Mouse (Mus musculus) G1E (cell line): ENCODE measurements around the gene Irgm1. TPM values are rescaled to one million over a fixed set of nuclear protein-coding genes. Genes with fewer than 3 reads are reported as not detected.

Source experiments
- ATAC-seq: 2 replicates; pipeline ENCODE4 v1.8.0; 2016; ENCODE audit warnings: mild to moderate bottlenecking; ENCODE audit not compliant: insufficient number of reproducible peaks, poor library complexity, low FRiP score, severe bottlenecking; ENCODE audit errors: extremely low read depth
- DNase-seq: peaks from one replicate; pipeline ENCODE4 v3.0.0; 2012; ENCODE audit warnings: low spot score
- H3K27me3 ChIP-seq: 2 replicates; pipeline ENCODE4 v1.6.1; 2012; ENCODE audit warnings: mild to moderate bottlenecking, low read length, inconsistent platforms; ENCODE audit not compliant: insufficient read depth
- H3K36me3 ChIP-seq: replicated peaks from 2 replicates; pipeline ENCODE3; 2012; ENCODE audit warnings: mild to moderate bottlenecking, inconsistent platforms
- H3K4me1 ChIP-seq: 2 replicates; pipeline ENCODE4 v1.6.1; 2012; ENCODE audit warnings: low read depth, low read length, inconsistent platforms, mixed read lengths; ENCODE audit not compliant: insufficient read depth
- H3K4me3 ChIP-seq: 2 replicates; pipeline ENCODE4 v1.5.1; 2012; ENCODE audit warnings: low read depth, mild to moderate bottlenecking, inconsistent platforms, low read length, moderate library complexity, mixed read lengths
- H3K9me3 ChIP-seq: replicated peaks from 2 replicates; pipeline ENCODE4 v1.6.1; 2012; ENCODE audit warnings: inconsistent platforms
- CTCF ChIP-seq: IDR thresholded peaks from 2 replicates; pipeline ENCODE4 v1.5.1; 2012; ENCODE audit warnings: low read depth, low read length, inconsistent platforms, mixed read lengths
- GATA1 ChIP-seq: IDR thresholded peaks from 2 replicates; pipeline ENCODE4 v1.6.1; 2012; ENCODE audit warnings: borderline replicate concordance, low read length, inconsistent platforms, mixed read lengths
- GATA2 ChIP-seq: IDR thresholded peaks from 2 replicates; pipeline ENCODE4 v1.6.1; 2012; ENCODE audit warnings: low read depth, low read length, inconsistent platforms, borderline replicate concordance
- POLR2AphosphoS5 ChIP-seq: IDR thresholded peaks from 2 replicates; pipeline ENCODE4 v1.6.1; 2012; ENCODE audit warnings: low read depth, low read length, inconsistent platforms; ENCODE audit not compliant: insufficient replicate concordance
- TAL1 ChIP-seq: conservative IDR thresholded peaks from 2 replicates; pipeline ENCODE4 v1.6.1; 2012; ENCODE audit warnings: low read depth, low read length, inconsistent platforms, mixed read lengths
- polyA plus RNA-seq: library from polyadenylated mRNA; stranded (reverse); fragments of >175 nt; gene quantifications from 2 replicates; pipeline ENCODE4 v1.2.3, GENCODE M21; 2012
- total RNA-seq, 2 experiments: library from RNA; stranded (forward) in 1 of 2; stranded (reverse) in 1 of 2; fragments of 200-1000 nt in 1 of 2; fragments of >200 nt in 1 of 2; fragmentation: Nextera tagmentation in 1 of 2; gene quantifications; 2 replicates each; pipeline ENCODE4 v1.2.3; 2014 to 2017

The Irgm1 gene
- total and polyA plus RNA-seq, 3 experiments = 2.9 to 75.4 (median 39.3) TPM

GRCm38 (mm10) chr11:48840805-48841204, 30.7 kb downstream of the Irgm1 start:
- H3K4me3 ChIP-seq = no peak overlapping the region
- no peak for DNase-seq
- H3K9me3 ChIP-seq = no peaks in the 10 kb centered on the region
- TF ChIP-seq POLR2AphosphoS5 = no peak
- peaks cover 6% of the 10 kb centered on the region for H3K27me3 ChIP-seq
- peaks cover 42% of the 10 kb centered on the region for H3K4me1 ChIP-seq
- ATAC-seq = no peak
- H3K36me3 ChIP-seq = no peaks in the 10 kb centered on the region

- no peak for ATAC-seq
- Histone ChIP-seq H3K36me3 (no peaks in the 10 kb centered on the region), H3K4me1 (peaks cover 46% of the 10 kb centered on the region), H3K9me3 (no peaks in the 10 kb centered on the region), H3K4me3 (no peak overlapping the region; the same call in 1 of the 2 replicates), H3K27me3 (no peaks in the 10 kb centered on the region)
- DNase-seq = no peak
- TF ChIP-seq TAL1 = no peak
These were observed 32.4 kb downstream of the Irgm1 start for GRCm38 (mm10) chr11:48838879-48839680.

GRCm38 (mm10) chr11:48838181-48838797, 33.2 kb downstream of the Irgm1 start:
- TF ChIP-seq TAL1 (0 out of 2 replicates have a peak, but pooled peaks have one; percentile 16), GATA1 (no peak), GATA2 (no peak), CTCF (no peak), POLR2AphosphoS5 (no peak)
- Histone ChIP-seq H3K27me3 (no peaks in the 10 kb centered on the region), H3K4me3 (peak overlapping the region; percentile 78), H3K9me3 (no peaks in the 10 kb centered on the region), H3K4me1 (peaks cover 46% of the 10 kb centered on the region), H3K36me3 (no peaks in the 10 kb centered on the region)
- ATAC-seq (peak; percentile 52), DNase-seq (peak; percentile 32)

GRCm38 (mm10) chr11:48837310-48838180, 33.9 kb downstream of the Irgm1 start:
- ATAC-seq = no peak
- Histone ChIP-seq H3K4me1 (peaks cover 48% of the 10 kb centered on the region), H3K4me3 (peak overlapping the region; percentile 78), H3K27me3 (no peaks in the 10 kb centered on the region), H3K9me3 (no peaks in the 10 kb centered on the region), H3K36me3 (no peaks in the 10 kb centered on the region)
- DNase-seq = no peak
- TF ChIP-seq TAL1 (no peak), GATA1 (no peak), POLR2AphosphoS5 (no peak), GATA2 (no peak), CTCF (no peak)

GRCm38 (mm10) chr11:48836990-48837309, 34.5 kb downstream of the Irgm1 start:
- no peak for DNase-seq
- no peaks in the 10 kb centered on the region for H3K36me3 ChIP-seq
- H3K4me1 ChIP-seq = peaks cover 42% of the 10 kb centered on the region
- no peak for ATAC-seq
- H3K27me3 ChIP-seq = no peaks in the 10 kb centered on the region
- peak overlapping the region; percentile 78 for H3K4me3 ChIP-seq
- H3K9me3 ChIP-seq = no peaks in the 10 kb centered on the region
- TF ChIP-seq GATA1 = no peak
- TF ChIP-seq POLR2AphosphoS5 = no peak

- H3K9me3 ChIP-seq = no peaks in the 10 kb centered on the region
- DNase-seq (no peak), ATAC-seq (no peak)
- no peaks in the 10 kb centered on the region for H3K36me3 ChIP-seq
- H3K4me3 ChIP-seq = no peak overlapping the region
- no peak for TF ChIP-seq CTCF
- no peak for TF ChIP-seq GATA1
- peaks cover 41% of the 10 kb centered on the region for H3K4me1 ChIP-seq
- no peaks in the 10 kb centered on the region for H3K27me3 ChIP-seq
These were observed 35.6 kb downstream of the Irgm1 start for GRCm38 (mm10) chr11:48835923-48836322.
